ENCODE assay signal across 8 mouse cellular contexts in the genomic region with DNA sequence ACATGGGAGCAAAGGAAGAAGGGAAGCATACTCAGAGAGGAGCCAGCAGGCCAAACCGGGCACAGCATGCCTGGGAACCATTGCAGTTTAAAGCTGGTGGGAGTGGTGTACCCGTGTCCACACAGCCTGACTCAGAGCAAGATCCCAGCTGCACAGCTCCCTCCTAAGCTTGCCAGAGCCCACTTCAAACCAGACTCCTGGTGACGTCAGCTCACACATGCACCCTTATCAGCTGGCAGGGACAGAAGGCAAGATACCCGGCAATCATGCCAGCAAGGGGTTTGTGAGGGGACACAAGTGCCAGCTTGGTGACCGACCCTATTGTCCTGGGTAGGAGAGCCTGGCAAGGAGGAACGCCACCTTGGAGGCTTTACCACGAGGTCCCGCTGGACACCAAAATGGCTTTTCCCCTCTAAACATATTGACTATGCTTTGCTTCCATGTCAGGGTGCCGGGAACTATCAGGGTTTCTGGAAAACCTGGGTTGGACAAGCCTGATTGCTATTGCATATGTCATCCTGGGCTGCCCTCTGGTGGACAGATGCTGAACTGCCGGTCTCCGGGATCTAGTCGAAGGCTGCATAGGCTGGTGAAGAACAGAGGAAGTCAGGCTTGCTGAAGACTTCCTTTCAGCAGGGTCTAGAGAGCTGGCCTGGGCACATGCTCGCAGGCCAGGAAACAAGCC. TPM values are rescaled to one million over a fixed set of nuclear protein-coding genes. Genes with fewer than 3 reads are reported as not detected.
A peak's percentile ranks its signal among the peaks of the same experiment; 100 is the strongest.
DNase-seq lines count a peak whose midpoint lies in the region; ATAC-seq lines count a peak whose summit lies in the region.

No protein-coding gene starts in this region.

- H3K9me3 ChIP-seq in heart, embryonic 14.5 days (ENCODE audit: control insufficient read depth, low read length): peaks cover 9% of the 10 kb centered on the region
- no peaks in the 10 kb centered on the region for H3K9me3 ChIP-seq in liver, embryonic 11.5 days (ENCODE audit: control insufficient read depth, low read length)
- no peaks in the 10 kb centered on the region for H3K9me3 ChIP-seq in stomach, embryonic 15.5 days

- H3K9ac ChIP-seq in heart, embryonic 14.5 days (ENCODE audit: low read length): peak overlapping the region; percentile 49
- no peak overlapping the region for H3K9ac ChIP-seq in liver, embryonic 11.5 days (ENCODE audit: low read depth, low read length)
- no peak overlapping the region for H3K9ac ChIP-seq in stomach, embryonic 15.5 days

- H3K36me3 ChIP-seq in heart, embryonic 14.5 days (ENCODE audit: control insufficient read depth, insufficient read depth, low read length): no peaks in the 10 kb centered on the region
- H3K36me3 ChIP-seq in liver, embryonic 11.5 days (ENCODE audit: control insufficient read depth, insufficient read depth, low read length): no peaks in the 10 kb centered on the region
- no peaks in the 10 kb centered on the region for H3K36me3 ChIP-seq in stomach, embryonic 15.5 days

- peak overlapping the region; percentile 15 to 39 for H3K4me3 ChIP-seq in heart, embryonic 14.5 days (ENCODE audit: control insufficient read depth in 1 of 2, insufficient read depth in 1 of 2, low read depth in 1 of 2, low read length in 2 of 2)
- no peak overlapping the region for H3K4me3 ChIP-seq in liver, embryonic 11.5 days (ENCODE audit: low read depth, low read length)
- H3K4me3 ChIP-seq in stomach, embryonic 15.5 days (replicated peaks): 0 out of 2 replicates have a peak overlapping the region, but pooled peaks have one; percentile 5

- peak overlapping the region; percentile 62 for H3K4me2 ChIP-seq in heart, embryonic 14.5 days (ENCODE audit: low read length)
- H3K4me2 ChIP-seq in liver, embryonic 11.5 days: peak overlapping the region; percentile 29
- peak overlapping the region; percentile 40 for H3K4me2 ChIP-seq in stomach, embryonic 15.5 days

- 3% methylated on average over 13 of the region's 13 CpGs for WGBS in heart, embryonic 14.5 days
- WGBS in liver, embryonic 11.5 days: 14% methylated on average over 13 of the region's 13 CpGs
- WGBS in stomach, embryonic 15.5 days: 5% methylated on average over 13 of the region's 13 CpGs

- no peaks in the 10 kb centered on the region for H3K27me3 ChIP-seq in heart, embryonic 14.5 days (ENCODE audit: control insufficient read depth, insufficient read depth, low read length)
- H3K27me3 ChIP-seq in liver, embryonic 11.5 days (replicated peaks; ENCODE audit: control insufficient read depth, insufficient read depth, low read length): peaks cover 24% of the 10 kb centered on the region
- H3K27me3 ChIP-seq in stomach, embryonic 15.5 days (replicated peaks): peaks cover 15% of the 10 kb centered on the region

- peaks cover 32 to 36% of the 10 kb centered on the region in 2 experiments for H3K4me1 ChIP-seq in heart, embryonic 14.5 days (ENCODE audit: control insufficient read depth in 2 of 2, insufficient read depth in 2 of 2, low read length in 2 of 2)
- H3K4me1 ChIP-seq in liver, embryonic 11.5 days (replicated peaks; ENCODE audit: control insufficient read depth, insufficient read depth, low read length): 0 out of 2 replicates have a peak, but pooled peaks cover 4% of the 10 kb centered on the region
- peaks cover 17% of the 10 kb centered on the region for H3K4me1 ChIP-seq in stomach, embryonic 15.5 days

- H3K27ac ChIP-seq in heart, embryonic 14.5 days (replicated peaks in 1 of 2; ENCODE audit: control insufficient read depth in 1 of 2, insufficient read depth in 1 of 2, low read depth in 2 of 2, low read length in 2 of 2): peak overlapping the region; percentile 80 to 90
- H3K27ac ChIP-seq in liver, embryonic 11.5 days (ENCODE audit: low read depth, low read length): no peak overlapping the region
- H3K27ac ChIP-seq in stomach, embryonic 15.5 days: no peak overlapping the region

- peak; percentile 63 for DNase-seq in CD4-positive helper T cell, adult 2 months (ENCODE audit: low read depth, low spot score)
- peak; percentile 84 for DNase-seq in brain, embryonic 18.5 days (ENCODE audit: low read depth, low spot score)
- DNase-seq in fibroblast of lung, adult 2 months (ENCODE audit: low read depth): peak; percentile 51
- peak; percentile 98 for DNase-seq in kidney, postnatal 10 days
- peak; percentile 86 for DNase-seq in liver, embryonic 11.5 days (ENCODE audit: low spot score)
- peak; percentile 100 for DNase-seq in neural tube, embryonic 10.5 days (ENCODE audit: extremely low spot score, low spot score)

- peak; percentile 72 for ATAC-seq in heart, embryonic 14.5 days (ENCODE audit: insufficient number of reproducible peaks, insufficient read depth, low FRiP score, low read depth)
- peak; percentile 37; the same call in 1 of the 2 replicates for ATAC-seq in liver, embryonic 11.5 days (replicated peaks; ENCODE audit: low FRiP score)
- ATAC-seq in stomach, embryonic 15.5 days (ENCODE audit: insufficient read depth, low FRiP score, low read depth): peak; percentile 36; the same call in 1 of the 2 replicates

RNA-seq across cellular contexts. Expression of a gene that starts 52.0 kb away (rescaled TPM):
- polyA plus RNA-seq in heart, embryonic 14.5 days (2014; fragmentation: Nextera tagmentation; extraction: Ambion mirVana): 0.28 TPM in 1 of 2 replicates, not detected in the other
- polyA plus RNA-seq in liver, embryonic 11.5 days (2014; fragmentation: Nextera tagmentation; extraction: Ambion mirVana): not detected in 2 replicates
- not detected in 2 replicates for polyA plus RNA-seq in stomach, embryonic 15.5 days (2015; fragmentation: Nextera tagmentation; extraction: Ambion mirVana)

Comparison
In these comparisons a context has a peak if more than half of its experiments do, and no peak if none do; other contexts are left out.
1. H3K27ac ChIP-seq: peak in heart, embryonic 14.5 days (2 of 2); none in liver, embryonic 11.5 days (single experiment) and stomach, embryonic 15.5 days (single experiment).
2. Peak in every context shown above with its lines, with median percentiles within 50 percentile points of each other: DNase-seq, ATAC-seq and H3K4me2 ChIP-seq.